Mouse (Mus musculus) heart, embryonic 12.5 days (tissue): ENCODE data around the gene Gm17018. TPM values are rescaled to one million over a fixed set of nuclear protein-coding genes. Genes with fewer than 3 reads are reported as not detected.

Experiments used
- ATAC-seq: fragments of 200-750 bp; cut with Nextera tagmentation; 2 replicates; pipeline ENCODE4 v1.8.0; 2017; ENCODE audit warnings: moderate TSS enrichment, moderate library complexity; ENCODE audit not compliant: insufficient number of reproducible peaks, low FRiP score
- H3K27ac ChIP-seq: fragments of 300-500 bp; sonication (generic); 2 replicates; pipeline ENCODE4 v1.5.1; 2016; ENCODE audit warnings: mild to moderate bottlenecking, moderate library complexity; ENCODE audit not compliant: poor library complexity, severe bottlenecking
- H3K27me3 ChIP-seq: fragments of 300-500 bp; sonication (generic); replicated peaks from 2 replicates; pipeline ENCODE4 v1.6.1; 2016; ENCODE audit warnings: mild to moderate bottlenecking, moderate library complexity
- H3K36me3 ChIP-seq: fragments of 300-500 bp; sonication (generic); 2 replicates; pipeline ENCODE4 v1.6.1; 2016; ENCODE audit warnings: mild to moderate bottlenecking, moderate library complexity
- H3K4me1 ChIP-seq: fragments of 300-500 bp; sonication (generic); replicated peaks from 2 replicates; pipeline ENCODE4 v1.6.1; 2016; ENCODE audit warnings: mild to moderate bottlenecking
- H3K4me2 ChIP-seq: fragments of 300-500 bp; sonication (generic); 2 replicates; pipeline ENCODE4 v1.6.1; 2016; ENCODE audit warnings: mild to moderate bottlenecking, moderate library complexity
- H3K4me3 ChIP-seq: fragments of 300-500 bp; sonication (generic); 2 replicates; pipeline ENCODE4 v1.5.1; 2016; ENCODE audit warnings: mild to moderate bottlenecking
- H3K9ac ChIP-seq: fragments of 300-500 bp; sonication (generic); 2 replicates; pipeline ENCODE4 v1.6.1; 2016; ENCODE audit warnings: mild to moderate bottlenecking, moderate library complexity
- H3K9me3 ChIP-seq: fragments of 300-500 bp; sonication (generic); replicated peaks from 2 replicates; pipeline ENCODE4 v1.6.1; 2016; ENCODE audit warnings: mild to moderate bottlenecking, moderate library complexity
- WGBS: fragments of 180-500 bp; shearing (Covaris S2); methylation state at CpG from one replicate; pipeline ENCODE4 v1.1.7; 2016; 5-methylcytosine and 5-hydroxymethylcytosine counted together
- polyA plus RNA-seq: library from polyadenylated mRNA; unstranded; fragments of >200 nt; fragmentation: Nextera tagmentation; extraction: Ambion mirVana; gene quantifications from 2 replicates; pipeline ENCODE4 v1.2.1, GENCODE M21; 2016

Gene Gm17018
- polyA plus RNA-seq, 1 experiment from 2014 or later, result 33.6 TPM

GRCm38 (mm10) chr19:45591704-45592103 lies 31.3 kb downstream of the Gm17018 start:
- no peak for ATAC-seq
- Histone ChIP-seq H3K27ac (no peak overlapping the region), H3K27me3 (no peaks in the 10 kb centered on the region), H3K9me3 (no peaks in the 10 kb centered on the region), H3K4me1 (peaks cover 10% of the 10 kb centered on the region), H3K9ac (no peak overlapping the region), H3K4me3 (no peak overlapping the region), H3K36me3 (peaks cover 25% of the 10 kb centered on the region), H3K4me2 (no peak overlapping the region)
- 78% methylated on average over 7 of the region's 7 CpGs for WGBS

DNA sequence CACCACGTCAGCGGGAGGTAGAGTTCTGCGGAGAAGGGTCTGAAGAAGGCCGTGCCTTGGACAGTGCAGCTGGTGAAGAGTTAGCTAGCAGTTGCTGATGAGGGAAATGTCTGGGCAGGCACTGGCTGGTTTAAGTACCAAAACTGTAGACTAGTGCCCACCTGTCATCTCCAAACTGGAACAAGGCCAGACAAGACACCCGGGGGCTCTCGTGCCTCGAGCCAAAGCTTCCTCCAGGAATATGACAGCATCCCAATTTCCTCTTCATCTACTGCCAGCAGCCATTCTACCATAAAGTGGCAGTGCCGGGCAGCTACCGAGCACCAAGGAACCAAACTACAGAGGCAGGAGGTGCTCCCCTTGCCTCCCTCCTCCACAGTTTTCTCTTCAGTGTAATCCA lies 32.5 kb downstream of the Gm17018 start:
- no peak overlapping the region for H3K9ac ChIP-seq
- WGBS, result 89% methylated on average over 9 of the region's 9 CpGs
- no peaks in the 10 kb centered on the region for H3K9me3 ChIP-seq
- H3K27me3 ChIP-seq, result no peaks in the 10 kb centered on the region
- no peak for ATAC-seq
- no peak overlapping the region for H3K27ac ChIP-seq
- peaks cover 7% of the 10 kb centered on the region; the same call in 1 of the 2 replicates for H3K4me1 ChIP-seq
- H3K4me2 ChIP-seq, result no peak overlapping the region
- H3K4me3 ChIP-seq, result no peak overlapping the region
- peaks cover 21% of the 10 kb centered on the region for H3K36me3 ChIP-seq

- H3K4me2 ChIP-seq, result no peak overlapping the region
- H3K9ac ChIP-seq, result no peak overlapping the region
- H3K27me3 ChIP-seq, result no peaks in the 10 kb centered on the region
- H3K36me3 ChIP-seq, result peaks cover 15% of the 10 kb centered on the region
- H3K4me1 ChIP-seq, result peaks cover 7% of the 10 kb centered on the region; the same call in 1 of the 2 replicates
- H3K4me3 ChIP-seq, result no peak overlapping the region
- 77% methylated on average over 7 of the region's 7 CpGs for WGBS
- no peak overlapping the region for H3K27ac ChIP-seq
- no peaks in the 10 kb centered on the region for H3K9me3 ChIP-seq
- no peak for ATAC-seq
Measured at GRCm38 (mm10) chr19:45594079-45594478, 33.7 kb downstream of the Gm17018 start.

DNA sequence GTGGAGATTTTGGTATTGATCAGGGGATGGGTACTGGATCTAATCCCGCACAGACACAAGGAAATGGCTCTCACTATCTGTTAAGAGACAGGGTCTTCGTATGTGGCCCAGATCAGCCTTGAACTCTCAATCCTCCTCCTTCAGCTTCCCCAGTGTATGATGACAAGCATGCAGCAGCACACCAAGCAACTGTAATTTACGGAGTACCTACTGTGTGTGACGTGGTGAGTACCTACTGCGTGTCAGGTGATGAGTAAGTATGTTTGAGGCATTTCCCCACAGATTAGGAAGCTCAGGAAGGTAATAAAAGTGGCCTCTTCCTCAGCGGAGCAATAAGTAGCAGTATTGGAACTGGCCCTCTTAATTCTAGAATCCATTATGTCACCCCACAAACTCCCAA lies 35.1 kb downstream of the Gm17018 start:
- Histone ChIP-seq H3K36me3 (peaks cover 22% of the 10 kb centered on the region), H3K4me3 (no peak overlapping the region), H3K4me2 (no peak overlapping the region), H3K9ac (no peak overlapping the region), H3K27me3 (no peaks in the 10 kb centered on the region), H3K27ac (no peak overlapping the region), H3K9me3 (no peaks in the 10 kb centered on the region), H3K4me1 (peaks cover 7% of the 10 kb centered on the region; the same call in 1 of the 2 replicates)
- 91% methylated on average over 6 of the region's 6 CpGs for WGBS
- no peak for ATAC-seq

GRCm38 (mm10) chr19:45596019-45596418 lies 35.6 kb downstream of the Gm17018 start:
- WGBS, result 56% methylated on average over 7 of the region's 7 CpGs
- Histone ChIP-seq H3K27ac (no peak overlapping the region), H3K9ac (no peak overlapping the region), H3K4me1 (peaks cover 7% of the 10 kb centered on the region; the same call in 1 of the 2 replicates), H3K4me3 (no peak overlapping the region), H3K27me3 (no peaks in the 10 kb centered on the region), H3K4me2 (no peak overlapping the region), H3K9me3 (no peaks in the 10 kb centered on the region), H3K36me3 (peaks cover 19% of the 10 kb centered on the region)
- ATAC-seq, result no peak

GRCm38 (mm10) chr19:45596434-45596833 lies 36.0 kb downstream of the Gm17018 start:
- ATAC-seq, result no peak
- 87% methylated on average over 6 of the region's 6 CpGs for WGBS
- Histone ChIP-seq H3K4me2 (no peak overlapping the region), H3K4me1 (peaks cover 7% of the 10 kb centered on the region; the same call in 1 of the 2 replicates), H3K27me3 (no peaks in the 10 kb centered on the region), H3K9ac (no peak overlapping the region), H3K27ac (no peak overlapping the region), H3K4me3 (no peak overlapping the region), H3K36me3 (peaks cover 15% of the 10 kb centered on the region), H3K9me3 (no peaks in the 10 kb centered on the region)

GRCm38 (mm10) chr19:45597106-45597505 lies 36.7 kb downstream of the Gm17018 start:
- Histone ChIP-seq H3K27ac (no peak overlapping the region), H3K27me3 (no peaks in the 10 kb centered on the region), H3K9ac (no peak overlapping the region), H3K36me3 (peaks cover 18% of the 10 kb centered on the region), H3K4me1 (peaks cover 5% of the 10 kb centered on the region; the same call in 1 of the 2 replicates), H3K9me3 (no peaks in the 10 kb centered on the region), H3K4me3 (no peak overlapping the region), H3K4me2 (no peak overlapping the region)
- 87% methylated on average over 4 of the region's 4 CpGs for WGBS
- no peak for ATAC-seq

DNA sequence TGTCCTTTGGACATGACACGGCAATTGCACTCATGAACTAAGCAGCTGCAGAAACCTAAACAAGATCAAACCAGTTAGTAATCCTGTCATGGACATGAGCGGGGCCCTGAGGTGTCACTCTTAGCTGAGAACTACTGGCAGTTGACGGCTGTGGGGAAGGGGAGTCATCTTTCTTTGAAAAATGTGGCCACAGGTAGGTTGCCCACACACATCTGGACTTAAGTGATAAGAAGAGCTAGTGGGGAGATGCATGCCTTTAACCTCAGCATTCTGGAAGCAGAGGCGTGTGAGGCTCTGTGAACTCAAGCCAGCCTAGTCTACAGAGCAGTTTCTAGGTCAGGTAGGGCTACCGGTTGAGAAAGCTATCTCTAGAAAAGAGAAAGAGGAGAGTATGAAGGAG lies 42.2 kb downstream of the Gm17018 start:
- 72% methylated on average over 5 of the region's 5 CpGs for WGBS
- H3K4me2 ChIP-seq, result no peak overlapping the region
- H3K27ac ChIP-seq, result no peak overlapping the region
- peaks cover 16% of the 10 kb centered on the region for H3K4me1 ChIP-seq
- ATAC-seq, result 0 out of 2 replicates have a peak, but pooled peaks have one; percentile 54
- no peak overlapping the region for H3K9ac ChIP-seq
- H3K36me3 ChIP-seq, result peaks cover 15% of the 10 kb centered on the region
- no peaks in the 10 kb centered on the region for H3K27me3 ChIP-seq
- H3K4me3 ChIP-seq, result no peak overlapping the region
- H3K9me3 ChIP-seq, result no peaks in the 10 kb centered on the region

DNA sequence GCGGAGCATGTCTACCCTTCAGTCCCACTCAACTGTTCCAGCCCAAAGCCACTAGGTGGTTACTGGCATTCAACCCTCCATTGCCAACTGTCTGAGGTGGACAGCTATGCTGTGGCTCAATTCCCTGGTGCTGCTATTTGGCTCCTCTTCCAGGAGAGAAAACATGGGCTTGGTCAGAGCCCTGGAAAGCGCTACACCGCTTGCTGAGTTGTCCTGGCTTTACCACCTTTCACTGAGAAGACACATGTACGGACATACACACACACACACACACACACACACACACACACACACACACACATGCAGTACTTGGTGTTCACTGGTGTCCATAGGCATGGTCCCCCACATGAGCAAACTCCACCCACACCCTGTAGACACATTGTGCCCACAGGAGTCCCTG lies 46.3 kb downstream of the Gm17018 start:
- H3K4me2 ChIP-seq, result no peak overlapping the region
- no peaks in the 10 kb centered on the region for H3K27me3 ChIP-seq
- 89% methylated on average over 4 of the region's 4 CpGs for WGBS
- H3K4me3 ChIP-seq, result no peak overlapping the region
- peaks cover 21% of the 10 kb centered on the region for H3K4me1 ChIP-seq
- H3K9ac ChIP-seq, result no peak overlapping the region
- H3K9me3 ChIP-seq, result no peaks in the 10 kb centered on the region
- no peak overlapping the region for H3K27ac ChIP-seq
- peaks cover 7% of the 10 kb centered on the region for H3K36me3 ChIP-seq
- ATAC-seq, result no peak

DNA sequence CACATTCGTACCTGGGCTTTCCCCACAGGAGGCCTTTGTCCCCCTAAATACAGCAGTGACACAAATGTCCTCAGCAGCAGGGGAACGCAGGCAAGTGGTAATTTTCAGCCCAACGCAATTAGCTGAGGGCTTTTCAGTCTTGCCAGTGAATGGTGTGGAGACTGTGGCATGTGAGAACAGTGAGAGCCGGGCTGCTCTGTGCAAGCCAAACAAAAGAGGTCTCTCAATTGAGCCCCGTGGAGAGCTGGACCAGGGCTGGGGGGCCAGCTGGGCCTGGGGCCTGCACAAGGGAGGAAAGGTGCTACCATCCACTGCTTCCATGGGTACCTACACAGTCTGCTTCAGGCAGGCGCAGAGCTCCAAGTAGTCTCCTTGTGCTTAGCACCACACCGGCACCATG lies 47.1 kb downstream of the Gm17018 start:
- Histone ChIP-seq H3K27me3 (no peaks in the 10 kb centered on the region), H3K36me3 (no peaks in the 10 kb centered on the region; the same call in 1 of the 2 replicates), H3K9me3 (no peaks in the 10 kb centered on the region), H3K4me1 (peaks cover 21% of the 10 kb centered on the region), H3K4me2 (no peak overlapping the region), H3K4me3 (no peak overlapping the region), H3K27ac (no peak overlapping the region), H3K9ac (0 out of 2 replicates have a peak overlapping the region, but pooled peaks have one; percentile 33)
- 54% methylated on average over 7 of the region's 7 CpGs for WGBS
- ATAC-seq, result no peak

- ATAC-seq, result no peak
- Histone ChIP-seq H3K4me3 (no peak overlapping the region), H3K9ac (no peak overlapping the region), H3K27ac (no peak overlapping the region), H3K4me1 (peaks cover 21% of the 10 kb centered on the region), H3K27me3 (no peaks in the 10 kb centered on the region), H3K4me2 (no peak overlapping the region), H3K9me3 (no peaks in the 10 kb centered on the region), H3K36me3 (no peaks in the 10 kb centered on the region; the same call in 1 of the 2 replicates)
- WGBS, result 87% methylated on average over 13 of the region's 13 CpGs
Measured at GRCm38 (mm10) chr19:45608648-45609339, 48.4 kb downstream of the Gm17018 start.

- 70% methylated on average over 5 of the region's 5 CpGs for WGBS
Measured at GRCm38 (mm10) chr19:45610823-45611222, 50.4 kb downstream of the Gm17018 start.

More at GRCm38 (mm10) chr19:45610823-45611222, 50.4 kb downstream of the Gm17018 start:
- no peak for ATAC-seq
- peaks cover 25% of the 10 kb centered on the region for H3K4me1 ChIP-seq
- no peak overlapping the region for H3K4me2 ChIP-seq
- H3K9ac ChIP-seq, result no peak overlapping the region
- no peak overlapping the region for H3K27ac ChIP-seq
- no peaks in the 10 kb centered on the region; the same call in 1 of the 2 replicates for H3K36me3 ChIP-seq
- H3K4me3 ChIP-seq, result no peak overlapping the region
- H3K9me3 ChIP-seq, result no peaks in the 10 kb centered on the region
- H3K27me3 ChIP-seq, result no peaks in the 10 kb centered on the region
